Mouse (Mus musculus): ENCODE measurements at regions not wholly inside any gene's neighbourhood (a gene's known extent, or its start where the extent isn't known, plus 50 kb on each side); places are given as distances from the start of the nearest gene placed in this dataset.

DNA sequence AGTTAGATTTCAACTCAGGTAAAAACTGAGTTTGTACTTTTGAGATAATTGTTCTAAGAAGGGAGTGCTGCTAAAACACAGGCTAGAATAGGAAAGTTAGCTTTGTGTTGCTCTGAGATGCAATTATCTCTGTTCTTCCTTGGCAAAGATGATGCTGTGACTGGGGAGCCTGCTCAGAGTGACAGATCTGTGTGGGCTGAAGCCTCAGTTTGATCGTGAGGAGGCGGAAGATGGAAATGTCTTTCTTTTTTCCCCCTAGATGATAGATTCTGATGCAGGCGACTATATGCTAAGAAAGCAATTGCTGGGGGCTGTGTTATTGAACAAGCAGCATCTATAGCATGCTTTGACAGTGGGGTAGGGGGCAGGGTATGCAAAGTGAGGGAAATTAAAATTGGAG lies 156.7 kb upstream of the Cypt15 start:
- peak; percentile 11 to 40 for DNase-seq (ENCODE audit: low spot score in 2 of 2)
- intact Hi-C loops (cut with DNase I): no loop called here

- peak in 1 of 2 experiments; percentile 7 for DNase-seq (ENCODE audit: low spot score in 2 of 2)
- intact Hi-C loops (cut with DNase I): no loop called here
Observed at GRCm38 (mm10) chrX:39229683-39230082, 116.4 kb upstream of the Cypt15 start.

GRCm38 (mm10) chrX:39250148-39250725 lies 95.8 kb upstream of the Cypt15 start:
- peak; percentile 15 to 30 for DNase-seq (ENCODE audit: low spot score in 2 of 2)
- intact Hi-C loops (cut with DNase I): no loop called here

Measured in left cerebral cortex, postnatal 14 days (tissue).